Comparison of ENCODE assay signal across 24 mouse cellular contexts in the genomic region with DNA sequence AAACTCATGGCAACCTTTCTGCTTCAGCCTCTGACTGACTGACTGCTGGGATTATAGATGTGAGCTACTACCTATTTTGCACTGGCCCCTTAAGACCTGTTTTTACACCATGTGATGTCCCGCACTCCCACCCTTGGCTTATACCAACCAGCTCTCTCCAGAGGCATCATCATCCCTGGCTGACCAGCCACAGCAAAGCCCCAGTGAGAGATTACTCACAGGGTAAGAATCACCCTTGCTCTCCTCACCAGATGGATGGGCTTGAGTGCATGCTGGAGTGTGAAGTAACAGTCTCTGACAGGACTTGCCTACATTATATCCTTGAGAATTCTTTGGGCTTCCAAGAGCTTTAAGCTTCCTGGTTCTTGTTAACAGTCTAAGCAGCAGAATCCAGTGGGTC. TPM values are rescaled to one million over a fixed set of nuclear protein-coding genes. Genes with fewer than 3 reads are reported as not detected.
A peak's percentile ranks its signal among the peaks of the same experiment; 100 is the strongest.
DNase-seq lines count a peak whose midpoint lies in the region; ATAC-seq lines count a peak whose summit lies in the region.
"Had no signal": no experiment of that assay in that cellular context is flagged by ENCODE, and none has a peak within 500 bp of the region (broad histone marks: within the 10 kb centered on the region; RNA-seq: fewer than 3 reads in every experiment).

No protein-coding gene starts in this region.

- no peak overlapping the region for H3K4me2 ChIP-seq in midbrain, embryonic 11.5 days
- no peak overlapping the region for H3K4me2 ChIP-seq in kidney, embryonic 14.5 days (replicated peaks; ENCODE audit: low read depth, low read length)
- no peak overlapping the region for H3K4me2 ChIP-seq in heart, embryonic 11.5 days

- DNase-seq in cerebellum, adult 9-10 months, result peak; percentile 23
- no peak for DNase-seq in cerebellum, postnatal 36 days
- peak; percentile 54 for DNase-seq in midbrain, embryonic 11.5 days (ENCODE audit: low spot score, missing footprints)
- DNase-seq in midbrain, embryonic 10.5 days (ENCODE audit: low spot score), result no peak
- DNase-seq in 3T3-L1 (ENCODE audit: low read depth, low spot score), result peak; percentile 9
- peak; percentile 76 for DNase-seq in NIH3T3 (ENCODE audit: low read depth)
- DNase-seq: adrenal gland, adult 2 months; adrenal gland, adult 8-10 months; adrenal gland, postnatal 10 days; adrenal gland, postnatal 14 days; adrenal gland, postnatal 25 days; adrenal gland, postnatal 36 days; B cell, adult 2 months; cerebellum, adult 11 months; cerebellum, adult 11-12 months; cerebellum, adult 18-20 months; cerebellum, adult 2 months had no signal

- ATAC-seq in midbrain, embryonic 11.5 days (ENCODE audit: low FRiP score), result no peak
- no peak for ATAC-seq in kidney, embryonic 14.5 days (ENCODE audit: low FRiP score, low TSS enrichment)
- ATAC-seq in heart, embryonic 11.5 days (replicated peaks; ENCODE audit: insufficient number of reproducible peaks, low FRiP score, low TSS enrichment), result no peak
- ATAC-seq: activated CD4-positive, CD25-positive, alpha-beta regulatory T cell, adult 4 months; CD4-positive, CD25-positive, alpha-beta regulatory T cell, adult 4 months; Patski had no signal

- no peak overlapping the region for H3K27ac ChIP-seq in midbrain, embryonic 11.5 days (ENCODE audit: low read depth, low read length)
- no peak overlapping the region for H3K27ac ChIP-seq in midbrain, embryonic 10.5 days (replicated peaks)
- H3K27ac ChIP-seq in kidney, embryonic 14.5 days (ENCODE audit: low read depth, low read length), result no peak overlapping the region
- H3K27ac ChIP-seq in heart, embryonic 11.5 days (ENCODE audit: low read depth, low read length), result no peak overlapping the region

- 90% methylated on average over 1 of the region's 1 CpGs for WGBS in midbrain, embryonic 11.5 days
- WGBS in midbrain, embryonic 10.5 days, result 87% methylated on average over 1 of the region's 1 CpGs
- WGBS in kidney, embryonic 14.5 days, result 92% methylated on average over 1 of the region's 1 CpGs
- 94% methylated on average over 1 of the region's 1 CpGs for WGBS in heart, embryonic 11.5 days (ENCODE audit: insufficient replicate concordance)

- H3K9me3 ChIP-seq in midbrain, embryonic 11.5 days (ENCODE audit: control insufficient read depth, low read length), result no peaks in the 10 kb centered on the region
- H3K9me3 ChIP-seq in midbrain, embryonic 10.5 days (replicated peaks), result no peaks in the 10 kb centered on the region
- H3K9me3 ChIP-seq in kidney, embryonic 14.5 days (ENCODE audit: control insufficient read depth, low read length), result no peaks in the 10 kb centered on the region
- H3K9me3 ChIP-seq in heart, embryonic 11.5 days (replicated peaks; ENCODE audit: control insufficient read depth, low read length), result no peaks in the 10 kb centered on the region
- H3K9me3 ChIP-seq: G1E had no signal

- H3K4me3 ChIP-seq in midbrain, embryonic 11.5 days (ENCODE audit: low read depth, low read length), result no peak overlapping the region
- H3K4me3 ChIP-seq in midbrain, embryonic 10.5 days, result no peak overlapping the region
- H3K4me3 ChIP-seq in kidney, embryonic 14.5 days (ENCODE audit: low read length), result no peak overlapping the region
- no peak overlapping the region for H3K4me3 ChIP-seq in heart, embryonic 11.5 days (ENCODE audit: low read depth, low read length)

- H3K27me3 ChIP-seq in midbrain, embryonic 11.5 days (ENCODE audit: control insufficient read depth, insufficient read depth, low read length), result peaks cover 5% of the 10 kb centered on the region
- peaks cover 40% of the 10 kb centered on the region for H3K27me3 ChIP-seq in midbrain, embryonic 10.5 days (ENCODE audit: low read depth, poor library complexity, severe bottlenecking)
- H3K27me3 ChIP-seq in kidney, embryonic 14.5 days (ENCODE audit: control insufficient read depth, insufficient read depth, low read length), result no peaks in the 10 kb centered on the region
- H3K27me3 ChIP-seq in heart, embryonic 11.5 days (ENCODE audit: control insufficient read depth, insufficient read depth, low read length), result peaks cover 10% of the 10 kb centered on the region
- H3K27me3 ChIP-seq: CH12.LX, Patski had no signal

- H3K9ac ChIP-seq in midbrain, embryonic 11.5 days (ENCODE audit: low read length), result no peak overlapping the region
- no peak overlapping the region for H3K9ac ChIP-seq in kidney, embryonic 14.5 days (ENCODE audit: low read depth, low read length)
- no peak overlapping the region for H3K9ac ChIP-seq in heart, embryonic 11.5 days (ENCODE audit: low read depth, low read length)

- H3K4me1 ChIP-seq in midbrain, embryonic 11.5 days (ENCODE audit: control insufficient read depth, insufficient read depth, low read length), result peaks cover 14% of the 10 kb centered on the region
- peaks cover 26% of the 10 kb centered on the region for H3K4me1 ChIP-seq in midbrain, embryonic 10.5 days
- peaks cover 6% of the 10 kb centered on the region; the same call in 1 of the 2 replicates for H3K4me1 ChIP-seq in kidney, embryonic 14.5 days (ENCODE audit: control insufficient read depth, insufficient read depth, low read length)
- H3K4me1 ChIP-seq in heart, embryonic 11.5 days (ENCODE audit: control insufficient read depth, insufficient read depth, low read length), result peaks cover 18% of the 10 kb centered on the region

- no peaks in the 10 kb centered on the region for H3K36me3 ChIP-seq in midbrain, embryonic 11.5 days (ENCODE audit: control insufficient read depth, insufficient read depth, low read length)
- peaks cover 51% of the 10 kb centered on the region for H3K36me3 ChIP-seq in midbrain, embryonic 10.5 days
- H3K36me3 ChIP-seq in kidney, embryonic 14.5 days (ENCODE audit: control insufficient read depth, insufficient read depth, low read length), result no peaks in the 10 kb centered on the region
- H3K36me3 ChIP-seq in heart, embryonic 11.5 days (ENCODE audit: control insufficient read depth, insufficient read depth, low read length), result no peaks in the 10 kb centered on the region; the same call in 1 of the 2 replicates

RNA-seq across cellular contexts. Expression of gene Susd2, which starts 26.1 kb away (rescaled TPM):
- 1.2 and 1.6 TPM in 2 replicates for polyA plus RNA-seq in midbrain, embryonic 11.5 days (2014; fragmentation: Nextera tagmentation; extraction: Ambion mirVana)
- polyA plus RNA-seq in midbrain, embryonic 10.5 days (2016; fragmentation: Nextera tagmentation; extraction: Ambion mirVana), result 1.6 and 1.9 TPM in 2 replicates
- polyA plus RNA-seq in kidney, embryonic 14.5 days (2014; fragmentation: Nextera tagmentation; extraction: Ambion mirVana), result 4.2 and 9.2 TPM in 2 replicates
- 1.4 and 2.1 TPM in 2 replicates for polyA plus RNA-seq in heart, embryonic 11.5 days (2014; fragmentation: Nextera tagmentation; extraction: Ambion mirVana)

Comparison
In these comparisons a context has a peak if more than half of its experiments do, and no peak if none do; other contexts are left out.
1. DNase-seq: peak in cerebellum, adult 9-10 months (single experiment), midbrain, embryonic 11.5 days (single experiment), 3T3-L1 (single experiment) and NIH3T3 (single experiment); none in cerebellum, postnatal 36 days (0 of 2) and midbrain, embryonic 10.5 days (single experiment).